Mouse (Mus musculus) liver, adult 2 months (tissue): Measurements from ENCODE around the gene Tor4a. TPM values are rescaled to one million over a fixed set of nuclear protein-coding genes. Genes with fewer than 3 reads are reported as not detected.

Experiments used
- DNase-seq: peaks from one replicate; pipeline ENCODE4 v3.0.0-alpha.2; 2011; ENCODE audit warnings: low read depth, low spot score; ENCODE audit errors: extremely low read depth
- H3K27ac ChIP-seq: fragments of 200-500 bp; replicated peaks from 2 replicates; pipeline ENCODE4 v1.5.1; 2012; ENCODE audit warnings: low read depth, mild to moderate bottlenecking, control low read depth, inconsistent platforms, low read length; ENCODE audit not compliant: insufficient read depth
- H3K27me3 ChIP-seq: fragments of 200-500 bp; 2 replicates; pipeline ENCODE4 v1.6.1; 2012; ENCODE audit warnings: mild to moderate bottlenecking, moderate library complexity, low read length, inconsistent platforms; ENCODE audit not compliant: control insufficient read depth, insufficient read depth
- H3K36me3 ChIP-seq: fragments of 200-500 bp; 2 replicates; pipeline ENCODE4 v1.6.1; 2012; ENCODE audit warnings: low read length, inconsistent platforms; ENCODE audit not compliant: control insufficient read depth, insufficient read depth
- H3K4me1 ChIP-seq: fragments of 200-500 bp; 2 replicates; pipeline ENCODE4 v1.6.1; 2011; ENCODE audit warnings: low read length; ENCODE audit not compliant: control insufficient read depth, insufficient read depth
- H3K4me3 ChIP-seq: fragments of 200-500 bp; 2 replicates; pipeline ENCODE4 v1.5.1; 2011; ENCODE audit warnings: low read depth, mild to moderate bottlenecking, control low read depth, low read length, moderate library complexity; ENCODE audit not compliant: insufficient read depth
- H3K79me2 ChIP-seq: fragments of 200-500 bp; 2 replicates; pipeline ENCODE4 v1.6.1; 2012; ENCODE audit warnings: inconsistent platforms, mild to moderate bottlenecking, low read length, moderate library complexity; ENCODE audit not compliant: control insufficient read depth, insufficient read depth
- H3K9ac ChIP-seq: fragments of 200-500 bp; 2 replicates; pipeline ENCODE4 v1.6.1; 2012; ENCODE audit warnings: low read depth, mild to moderate bottlenecking, control low read depth, inconsistent platforms, low read length
- CTCF ChIP-seq: fragments of 200-500 bp; IDR thresholded peaks from 2 replicates; pipeline ENCODE4 v1.5.1; 2011; ENCODE audit warnings: low read depth, low read length, control low read depth
- POLR2A ChIP-seq: fragments of 200-500 bp; IDR thresholded peaks from 2 replicates; pipeline ENCODE4 v1.6.1; 2011; ENCODE audit warnings: low read length, control low read depth; ENCODE audit not compliant: insufficient read depth; ENCODE audit errors: extremely low read depth
- WGBS: fragments of 180-500 bp; shearing (Covaris S2); methylation state at CpG from one replicate; pipeline ENCODE4 v1.1.7; 2018; 5-methylcytosine and 5-hydroxymethylcytosine counted together
- polyA plus RNA-seq: library from polyadenylated mRNA; depleted of rRNA; stranded (reverse); fragments of >200 nt; gene quantifications from 2 replicates; pipeline ENCODE4 v1.2.3, GENCODE M21; 2012
- total RNA-seq: library from RNA; depleted of rRNA; stranded (reverse); fragments of >200 nt; gene quantifications from 2 replicates; pipeline ENCODE4 v1.2.3, GENCODE M21; 2014

The Tor4a gene
- total and polyA plus RNA-seq, 2 experiments: 4.6 to 7.0 TPM

GRCm38 (mm10) chr2:25217666-25218065 lies 21.0 kb upstream of the Tor4a start:
- DNase-seq: no peak
- Histone ChIP-seq H3K9ac (no peak overlapping the region), H3K27ac (no peak overlapping the region), H3K4me3 (no peak overlapping the region), H3K27me3 (no peaks in the 10 kb centered on the region), H3K36me3 (no peaks in the 10 kb centered on the region; the same call in 1 of the 2 replicates), H3K79me2 (no peaks in the 10 kb centered on the region), H3K4me1 (no peaks in the 10 kb centered on the region)
- 70% methylated on average over 2 of the region's 2 CpGs for WGBS
- no peak for TF ChIP-seq POLR2A
- TF ChIP-seq CTCF: no peak

- no peaks in the 10 kb centered on the region for H3K27me3 ChIP-seq
- peaks cover 10% of the 10 kb centered on the region for H3K4me1 ChIP-seq
- peaks cover 16% of the 10 kb centered on the region; the same call in 1 of the 2 replicates for H3K79me2 ChIP-seq
- H3K36me3 ChIP-seq: no peaks in the 10 kb centered on the region
- H3K4me3 ChIP-seq: no peak within 1 kb of the TSS
- H3K27ac ChIP-seq: no peak within 1 kb of the TSS
- DNase-seq: no peak
- WGBS: 66% methylated on average over 3 of the region's 3 CpGs
- H3K9ac ChIP-seq: no peak within 1 kb of the TSS
- TF ChIP-seq POLR2A: no peak
- TF ChIP-seq CTCF: no peak
Measured at GRCm38 (mm10) chr2:25214444-25214843, 17.8 kb upstream of the Tor4a start, which contains the start of gene Stpg3. Gene Stpg3 (minus strand): TSS chr2:25214637.

GRCm38 (mm10) chr2:25213266-25213865 lies 16.7 kb upstream of the Tor4a start:
- Histone ChIP-seq H3K4me1 (peaks cover 10% of the 10 kb centered on the region), H3K4me3 (no peak overlapping the region), H3K9ac (no peak overlapping the region), H3K27ac (no peak overlapping the region), H3K27me3 (no peaks in the 10 kb centered on the region), H3K79me2 (peaks cover 16% of the 10 kb centered on the region; the same call in 1 of the 2 replicates), H3K36me3 (peaks cover 2% of the 10 kb centered on the region; the same call in 1 of the 2 replicates)
- TF ChIP-seq POLR2A (no peak), CTCF (no peak)
- 79% methylated on average over 23 of the region's 23 CpGs for WGBS
- no peak for DNase-seq

- no peak for TF ChIP-seq CTCF
- TF ChIP-seq POLR2A: peak; percentile 60
- 1% methylated on average over 44 of the region's 44 CpGs for WGBS
- peaks cover 16% of the 10 kb centered on the region; the same call in 1 of the 2 replicates for H3K79me2 ChIP-seq
- no peaks in the 10 kb centered on the region for H3K27me3 ChIP-seq
- peaks cover 10% of the 10 kb centered on the region for H3K4me1 ChIP-seq
- H3K4me3 ChIP-seq: peak within 1 kb of the TSS; percentile 94
- H3K9ac ChIP-seq: peak within 1 kb of the TSS; percentile 95
- H3K27ac ChIP-seq: peak within 1 kb of the TSS; percentile 76
- peak; percentile 75 for DNase-seq
- H3K36me3 ChIP-seq: peaks cover 2% of the 10 kb centered on the region; the same call in 1 of the 2 replicates
Measured at GRCm38 (mm10) chr2:25211121-25211670, 14.5 kb upstream of the Tor4a start, which contains the start of gene Nelfb. Gene Nelfb (minus strand): TSS chr2:25211489.

- under 1% methylated on average over 24 of the region's 24 CpGs for WGBS
- TF ChIP-seq CTCF: no peak
- no peak for TF ChIP-seq POLR2A
- Histone ChIP-seq H3K9ac (peak overlapping the region; percentile 95), H3K4me1 (peaks cover 10% of the 10 kb centered on the region), H3K27me3 (no peaks in the 10 kb centered on the region), H3K36me3 (peaks cover 2% of the 10 kb centered on the region; the same call in 1 of the 2 replicates), H3K27ac (peak overlapping the region; percentile 76), H3K79me2 (peaks cover 16% of the 10 kb centered on the region; the same call in 1 of the 2 replicates), H3K4me3 (peak overlapping the region; percentile 94)
- DNase-seq: no peak
Measured at GRCm38 (mm10) chr2:25210686-25211085, 14.0 kb upstream of the Tor4a start.

- no peak for DNase-seq
- peaks cover 10% of the 10 kb centered on the region for H3K4me1 ChIP-seq
- H3K27me3 ChIP-seq: no peaks in the 10 kb centered on the region
- H3K4me3 ChIP-seq: no peak overlapping the region
- H3K36me3 ChIP-seq: peaks cover 15% of the 10 kb centered on the region
- WGBS: 50% methylated on average over 1 of the region's 1 CpGs
- TF ChIP-seq POLR2A (no peak), CTCF (no peak)
- H3K9ac ChIP-seq: no peak overlapping the region
- peaks cover 16% of the 10 kb centered on the region; the same call in 1 of the 2 replicates for H3K79me2 ChIP-seq
- H3K27ac ChIP-seq: no peak overlapping the region
Measured at GRCm38 (mm10) chr2:25207593-25207992, 10.9 kb upstream of the Tor4a start.
